Mouse (Mus musculus): ENCODE data around the gene Adam1a.

The Adam1a gene

GRCm38 (mm10) chr5:121484801-121485200 lies 60.5 kb downstream of the Adam1a start:
- DNase-seq = no peak

- DNase-seq = peak; percentile 80
Observed at GRCm38 (mm10) chr5:121477680-121478079, 67.6 kb downstream of the Adam1a start.

- no peak for DNase-seq
Observed at GRCm38 (mm10) chr5:121476040-121476439, 69.2 kb downstream of the Adam1a start.

- DNase-seq = peak; percentile 40
Observed at GRCm38 (mm10) chr5:121474610-121475009, 70.7 kb downstream of the Adam1a start.

GRCm38 (mm10) chr5:121472411-121472810 lies 72.9 kb downstream of the Adam1a start:
- DNase-seq = no peak

GRCm38 (mm10) chr5:121469566-121469965 lies 75.7 kb downstream of the Adam1a start:
- DNase-seq = no peak
